Mouse (Mus musculus): ENCODE measurements around the gene Gm6377. TPM values are rescaled to one million over a fixed set of nuclear protein-coding genes. Genes with fewer than 3 reads are reported as not detected.
A peak's percentile ranks its signal among the peaks of the same experiment; 100 is the strongest.

The Gm6377 gene
- polyA plus RNA-seq (2014; fragmentation: Nextera tagmentation; extraction: Ambion mirVana) = 0.11 and 0.22 TPM in 2 replicates

- Histone ChIP-seq H3K4me2 (replicated peaks; ENCODE audit: low read depth, low read length) (no peak within 1 kb of the TSS), H3K36me3 (ENCODE audit: control insufficient read depth, insufficient read depth, low read length) (no peaks in the 10 kb centered on the region), H3K9ac (ENCODE audit: low read depth, low read length) (no peak within 1 kb of the TSS), H3K4me1 (ENCODE audit: control insufficient read depth, insufficient read depth, low read length) (no peaks in the 10 kb centered on the region), H3K27me3 (ENCODE audit: control insufficient read depth, insufficient read depth, low read length) (no peaks in the 10 kb centered on the region), H3K4me3 (ENCODE audit: low read length) (no peak within 1 kb of the TSS), H3K27ac (ENCODE audit: low read depth, low read length) (no peak within 1 kb of the TSS), H3K9me3 (ENCODE audit: control insufficient read depth, low read length) (no peaks in the 10 kb centered on the region)
- WGBS = 85% methylated on average over 4 of the region's 4 CpGs
- ATAC-seq (ENCODE audit: low FRiP score, low TSS enrichment) = no peak
Observed at GRCm38 (mm10) chrX:109196468-109196867, at the start of gene Gm6377. Gene Gm6377 (plus strand): TSS chrX:109196756.

- H3K4me3 ChIP-seq (ENCODE audit: low read length) = no peak overlapping the region
- no peaks in the 10 kb centered on the region for H3K27me3 ChIP-seq (ENCODE audit: control insufficient read depth, insufficient read depth, low read length)
- H3K9me3 ChIP-seq (ENCODE audit: control insufficient read depth, low read length) = no peaks in the 10 kb centered on the region
- H3K36me3 ChIP-seq (ENCODE audit: control insufficient read depth, insufficient read depth, low read length) = no peaks in the 10 kb centered on the region
- ATAC-seq (ENCODE audit: low FRiP score, low TSS enrichment) = no peak
- no peaks in the 10 kb centered on the region for H3K4me1 ChIP-seq (ENCODE audit: control insufficient read depth, insufficient read depth, low read length)
- H3K4me2 ChIP-seq (replicated peaks; ENCODE audit: low read depth, low read length) = no peak overlapping the region
- H3K9ac ChIP-seq (ENCODE audit: low read depth, low read length) = no peak overlapping the region
- WGBS = 91% methylated on average over 3 of the region's 3 CpGs
- no peak overlapping the region for H3K27ac ChIP-seq (ENCODE audit: low read depth, low read length)
Observed at GRCm38 (mm10) chrX:109147108-109147507, 49.4 kb upstream of the Gm6377 start.

GRCm38 (mm10) chrX:109151228-109151627 is 45.3 kb upstream of the Gm6377 start:
- Histone ChIP-seq H3K9ac (ENCODE audit: low read depth, low read length) (no peak overlapping the region), H3K4me3 (ENCODE audit: low read length) (no peak overlapping the region), H3K27ac (ENCODE audit: low read depth, low read length) (no peak overlapping the region), H3K36me3 (ENCODE audit: control insufficient read depth, insufficient read depth, low read length) (no peaks in the 10 kb centered on the region), H3K4me2 (replicated peaks; ENCODE audit: low read depth, low read length) (no peak overlapping the region), H3K9me3 (ENCODE audit: control insufficient read depth, low read length) (no peaks in the 10 kb centered on the region), H3K4me1 (ENCODE audit: control insufficient read depth, insufficient read depth, low read length) (no peaks in the 10 kb centered on the region), H3K27me3 (ENCODE audit: control insufficient read depth, insufficient read depth, low read length) (no peaks in the 10 kb centered on the region)
- 88% methylated on average over 2 of the region's 2 CpGs for WGBS
- no peak for ATAC-seq (ENCODE audit: low FRiP score, low TSS enrichment)

- Histone ChIP-seq H3K27ac (ENCODE audit: low read depth, low read length) (no peak overlapping the region), H3K4me2 (replicated peaks; ENCODE audit: low read depth, low read length) (no peak overlapping the region), H3K4me3 (ENCODE audit: low read length) (no peak overlapping the region), H3K27me3 (ENCODE audit: control insufficient read depth, insufficient read depth, low read length) (no peaks in the 10 kb centered on the region), H3K9me3 (ENCODE audit: control insufficient read depth, low read length) (no peaks in the 10 kb centered on the region), H3K36me3 (ENCODE audit: control insufficient read depth, insufficient read depth, low read length) (no peaks in the 10 kb centered on the region), H3K4me1 (ENCODE audit: control insufficient read depth, insufficient read depth, low read length) (no peaks in the 10 kb centered on the region), H3K9ac (ENCODE audit: low read depth, low read length) (no peak overlapping the region)
- no peak for ATAC-seq (ENCODE audit: low FRiP score, low TSS enrichment)
- WGBS = 83% methylated on average over 1 of the region's 1 CpGs
Observed at GRCm38 (mm10) chrX:109160326-109160725, 36.2 kb upstream of the Gm6377 start.

GRCm38 (mm10) chrX:109160901-109161300 is 35.7 kb upstream of the Gm6377 start:
- H3K27me3 ChIP-seq (ENCODE audit: control insufficient read depth, insufficient read depth, low read length) = no peaks in the 10 kb centered on the region
- no peaks in the 10 kb centered on the region for H3K4me1 ChIP-seq (ENCODE audit: control insufficient read depth, insufficient read depth, low read length)
- 78% methylated on average over 4 of the region's 4 CpGs for WGBS
- ATAC-seq (ENCODE audit: low FRiP score, low TSS enrichment) = no peak
- H3K9me3 ChIP-seq (ENCODE audit: control insufficient read depth, low read length) = no peaks in the 10 kb centered on the region
- no peaks in the 10 kb centered on the region for H3K36me3 ChIP-seq (ENCODE audit: control insufficient read depth, insufficient read depth, low read length)
- no peak overlapping the region for H3K27ac ChIP-seq (ENCODE audit: low read depth, low read length)
- H3K4me2 ChIP-seq (replicated peaks; ENCODE audit: low read depth, low read length) = no peak overlapping the region
- H3K4me3 ChIP-seq (ENCODE audit: low read length) = no peak overlapping the region
- H3K9ac ChIP-seq (ENCODE audit: low read depth, low read length) = no peak overlapping the region

- Histone ChIP-seq H3K4me3 (ENCODE audit: low read length) (no peak overlapping the region), H3K4me2 (replicated peaks; ENCODE audit: low read depth, low read length) (no peak overlapping the region), H3K27ac (ENCODE audit: low read depth, low read length) (no peak overlapping the region), H3K27me3 (ENCODE audit: control insufficient read depth, insufficient read depth, low read length) (no peaks in the 10 kb centered on the region), H3K9ac (ENCODE audit: low read depth, low read length) (no peak overlapping the region), H3K36me3 (ENCODE audit: control insufficient read depth, insufficient read depth, low read length) (no peaks in the 10 kb centered on the region), H3K4me1 (ENCODE audit: control insufficient read depth, insufficient read depth, low read length) (no peaks in the 10 kb centered on the region), H3K9me3 (ENCODE audit: control insufficient read depth, low read length) (no peaks in the 10 kb centered on the region)
- ATAC-seq (ENCODE audit: low FRiP score, low TSS enrichment) = no peak
- WGBS = 54% methylated on average over 2 of the region's 2 CpGs
Observed at GRCm38 (mm10) chrX:109175038-109175437, 21.5 kb upstream of the Gm6377 start.

- Histone ChIP-seq H3K4me2 (replicated peaks; ENCODE audit: low read depth, low read length) (no peak overlapping the region), H3K9me3 (ENCODE audit: control insufficient read depth, low read length) (no peaks in the 10 kb centered on the region), H3K4me1 (ENCODE audit: control insufficient read depth, insufficient read depth, low read length) (no peaks in the 10 kb centered on the region), H3K27me3 (ENCODE audit: control insufficient read depth, insufficient read depth, low read length) (no peaks in the 10 kb centered on the region), H3K4me3 (ENCODE audit: low read length) (no peak overlapping the region), H3K9ac (ENCODE audit: low read depth, low read length) (no peak overlapping the region), H3K36me3 (ENCODE audit: control insufficient read depth, insufficient read depth, low read length) (no peaks in the 10 kb centered on the region), H3K27ac (ENCODE audit: low read depth, low read length) (no peak overlapping the region)
- 43% methylated on average over 3 of the region's 3 CpGs for WGBS
- ATAC-seq (ENCODE audit: low FRiP score, low TSS enrichment) = peak; percentile 49; the same call in 1 of the 2 replicates
Observed at GRCm38 (mm10) chrX:109175470-109175869, 21.1 kb upstream of the Gm6377 start.

- no peak overlapping the region for H3K27ac ChIP-seq (ENCODE audit: low read depth, low read length)
- no peak overlapping the region for H3K9ac ChIP-seq (ENCODE audit: low read depth, low read length)
- H3K4me2 ChIP-seq (replicated peaks; ENCODE audit: low read depth, low read length) = no peak overlapping the region
- no peaks in the 10 kb centered on the region for H3K9me3 ChIP-seq (ENCODE audit: control insufficient read depth, low read length)
- 86% methylated on average over 4 of the region's 4 CpGs for WGBS
- ATAC-seq (ENCODE audit: low FRiP score, low TSS enrichment) = no peak
- no peaks in the 10 kb centered on the region for H3K27me3 ChIP-seq (ENCODE audit: control insufficient read depth, insufficient read depth, low read length)
- H3K36me3 ChIP-seq (ENCODE audit: control insufficient read depth, insufficient read depth, low read length) = no peaks in the 10 kb centered on the region
- H3K4me3 ChIP-seq (ENCODE audit: low read length) = no peak overlapping the region
- H3K4me1 ChIP-seq (ENCODE audit: control insufficient read depth, insufficient read depth, low read length) = no peaks in the 10 kb centered on the region
Observed at GRCm38 (mm10) chrX:109184706-109185478, 11.7 kb upstream of the Gm6377 start.

- H3K4me3 ChIP-seq (ENCODE audit: low read length) = no peak overlapping the region
- no peak overlapping the region for H3K4me2 ChIP-seq (replicated peaks; ENCODE audit: low read depth, low read length)
- H3K27ac ChIP-seq (ENCODE audit: low read depth, low read length) = no peak overlapping the region
- 87% methylated on average over 4 of the region's 4 CpGs for WGBS
- H3K9me3 ChIP-seq (ENCODE audit: control insufficient read depth, low read length) = no peaks in the 10 kb centered on the region
- no peak for ATAC-seq (ENCODE audit: low FRiP score, low TSS enrichment)
- H3K9ac ChIP-seq (ENCODE audit: low read depth, low read length) = no peak overlapping the region
- H3K4me1 ChIP-seq (ENCODE audit: control insufficient read depth, insufficient read depth, low read length) = no peaks in the 10 kb centered on the region
- H3K27me3 ChIP-seq (ENCODE audit: control insufficient read depth, insufficient read depth, low read length) = no peaks in the 10 kb centered on the region
- H3K36me3 ChIP-seq (ENCODE audit: control insufficient read depth, insufficient read depth, low read length) = no peaks in the 10 kb centered on the region
Observed at GRCm38 (mm10) chrX:109189607-109190006, 6.9 kb upstream of the Gm6377 start.

Data from kidney, embryonic 14.5 days (tissue).